ENCODE assay signal across 28 mouse cellular contexts in genomic region chr16:64224336-64224735, GRCm38 (mm10).
"Had no signal": no experiment of that assay in that cellular context is flagged by ENCODE, and none has a peak within 500 bp of the region (broad histone marks: within the 10 kb centered on the region; RNA-seq: fewer than 3 reads in every experiment).

No protein-coding gene starts in this region.

- H3K9me3 ChIP-seq: embryonic facial prominence, embryonic 12.5 days; embryonic facial prominence, embryonic 13.5 days; embryonic facial prominence, embryonic 15.5 days; forebrain, embryonic 10.5 days; forebrain, embryonic 12.5 days; forebrain, embryonic 13.5 days; forebrain, embryonic 15.5 days had no signal

- H3K4me2 ChIP-seq: embryonic facial prominence, embryonic 12.5 days; embryonic facial prominence, embryonic 13.5 days; embryonic facial prominence, embryonic 15.5 days; forebrain, embryonic 12.5 days; forebrain, embryonic 13.5 days; forebrain, embryonic 15.5 days had no signal

- DNase-seq: cerebellum, adult 2 months; cerebellum, adult 8-10 months; cerebellum, adult 9-10 months; cerebellum, adult 9-11 months; cerebellum, postnatal 10 days; cerebellum, postnatal 14 days; cerebellum, postnatal 25 days; cerebellum, postnatal 36 days; embryo, embryonic 11 days; forebrain, postnatal 0 days; gastrocnemius, adult 2 months; gastrocnemius, postnatal 10 days; gastrocnemius, postnatal 14 days; gastrocnemius, postnatal 25 days; gastrocnemius, postnatal 36 days; heart, adult 11 months; heart, adult 18-20 months; heart, adult 2 months had no signal

- H3K9ac ChIP-seq: embryonic facial prominence, embryonic 12.5 days; embryonic facial prominence, embryonic 13.5 days; embryonic facial prominence, embryonic 15.5 days; forebrain, embryonic 12.5 days; forebrain, embryonic 13.5 days; forebrain, embryonic 15.5 days; forebrain, postnatal 0 days had no signal

- H3K27me3 ChIP-seq: embryonic facial prominence, embryonic 12.5 days; embryonic facial prominence, embryonic 13.5 days; embryonic facial prominence, embryonic 15.5 days; forebrain, embryonic 12.5 days; forebrain, embryonic 13.5 days; forebrain, embryonic 15.5 days had no signal

- H3K4me1 ChIP-seq: embryonic facial prominence, embryonic 12.5 days; embryonic facial prominence, embryonic 13.5 days; forebrain, embryonic 10.5 days; forebrain, embryonic 12.5 days; forebrain, embryonic 13.5 days; forebrain, embryonic 15.5 days had no signal

- H3K4me3 ChIP-seq: embryonic facial prominence, embryonic 12.5 days; embryonic facial prominence, embryonic 13.5 days; embryonic facial prominence, embryonic 15.5 days; erythroblast, embryonic 14.5 days; forebrain, embryonic 10.5 days; forebrain, embryonic 12.5 days; forebrain, embryonic 13.5 days; forebrain, embryonic 15.5 days; gastrocnemius, adult 2 months; heart, adult 2 months had no signal

- H3K27ac ChIP-seq: embryonic facial prominence, embryonic 12.5 days; embryonic facial prominence, embryonic 13.5 days; embryonic facial prominence, embryonic 15.5 days; forebrain, embryonic 10.5 days; forebrain, embryonic 12.5 days; forebrain, embryonic 13.5 days; forebrain, embryonic 15.5 days; gastrocnemius, adult 2 months; heart, adult 2 months had no signal

- ATAC-seq: forebrain, embryonic 13.5 days; forebrain, embryonic 14.5 days; forebrain, embryonic 15.5 days; forebrain, embryonic 16.5 days; forebrain, postnatal 0 days had no signal

- H3K36me3 ChIP-seq: embryonic facial prominence, embryonic 12.5 days; embryonic facial prominence, embryonic 13.5 days; embryonic facial prominence, embryonic 15.5 days; forebrain, embryonic 10.5 days; forebrain, embryonic 12.5 days; forebrain, embryonic 15.5 days had no signal
